8 mouse cellular contexts compared by ENCODE assay signal in the genomic region with DNA sequence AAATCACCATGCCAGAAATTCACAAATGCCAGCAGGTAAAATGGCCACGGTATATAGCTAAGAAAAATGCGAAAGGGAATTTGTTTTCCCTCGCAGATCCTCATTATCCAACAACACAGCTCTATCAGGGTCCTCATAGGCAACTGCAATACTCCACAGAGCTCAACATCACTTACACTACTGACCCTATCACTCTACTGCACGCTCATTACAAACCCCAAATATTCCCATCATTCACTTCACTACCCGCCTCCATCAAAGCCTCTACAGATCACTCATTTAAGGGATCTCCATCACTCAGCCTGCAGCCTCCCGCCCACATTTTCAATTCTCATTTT. TPM values are rescaled to one million over a fixed set of nuclear protein-coding genes. Genes with fewer than 3 reads are reported as not detected.
DNase-seq lines count a peak whose midpoint lies in the region; ATAC-seq and TF ChIP-seq lines count a peak whose summit lies in the region.

No protein-coding gene starts in this region.

- H3K9me3 ChIP-seq in liver, embryonic 12.5 days (replicated peaks), result no peaks in the 10 kb centered on the region

- H3K4me2 ChIP-seq in liver, embryonic 12.5 days, result peak overlapping the region; percentile 64

- TF ChIP-seq CTCF in testis, adult 2 months (IDR thresholded peaks at IDR 0.05; ENCODE audit: control insufficient read depth, insufficient read depth, insufficient replicate concordance, low read depth, low read length), result no peak

- H3K9ac ChIP-seq in liver, embryonic 12.5 days, result no peak overlapping the region

- no peak overlapping the region for H3K27ac ChIP-seq in testis, adult 2 months (ENCODE audit: control insufficient read depth, insufficient read depth, low read depth, low read length)
- H3K27ac ChIP-seq in liver, embryonic 12.5 days, result no peak overlapping the region

- no peaks in the 10 kb centered on the region for H3K36me3 ChIP-seq in testis, adult 2 months (ENCODE audit: control insufficient read depth, insufficient read depth, low read length)
- H3K36me3 ChIP-seq in liver, embryonic 12.5 days, result no peaks in the 10 kb centered on the region

- no peak for TF ChIP-seq POLR2A in testis, adult 2 months (IDR thresholded peaks at IDR 0.05; ENCODE audit: control insufficient read depth, low read depth, low read length)

- ATAC-seq in frontal cortex, adult (ENCODE audit: low TSS enrichment), result peak; percentile 40
- ATAC-seq in liver, embryonic 12.5 days, result no peak

- no peaks in the 10 kb centered on the region for H3K4me1 ChIP-seq in testis, adult 2 months (ENCODE audit: control insufficient read depth, insufficient read depth, low read length)
- no peaks in the 10 kb centered on the region for H3K4me1 ChIP-seq in liver, embryonic 12.5 days

- WGBS in liver, embryonic 12.5 days (ENCODE audit: insufficient replicate concordance), result 26% methylated on average over 6 of the region's 6 CpGs

- no peaks in the 10 kb centered on the region for H3K27me3 ChIP-seq in testis, adult 2 months (ENCODE audit: control insufficient read depth, insufficient read depth, low read length)
- H3K27me3 ChIP-seq in liver, embryonic 12.5 days (replicated peaks), result no peaks in the 10 kb centered on the region

- H3K4me3 ChIP-seq in testis, adult 2 months (ENCODE audit: control insufficient read depth, low read depth, low read length), result peak overlapping the region; percentile 62
- peak overlapping the region; percentile 54 for H3K4me3 ChIP-seq in liver, embryonic 12.5 days

- DNase-seq in frontal cortex, postnatal 14 days (ENCODE audit: low spot score in 2 of 2), result no peak
- no peak for DNase-seq in testis, postnatal 14 days (ENCODE audit: low spot score)
- no peak for DNase-seq in embryo, embryonic 9.5 days (ENCODE audit: extremely low spot score)
- no peak for DNase-seq in c-Kit-positive CD71-positive TER-119-positive erythroid progenitor cells, embryonic 14.5 days (ENCODE audit: low spot score)
- no peak for DNase-seq in frontal cortex, adult 2 months (ENCODE audit: extremely low spot score in 1 of 2, low spot score in 1 of 2)

RNA-seq across cellular contexts. Expression of gene Zfp300, which starts 0.7 kb away (rescaled TPM):
- 0.05 and 0.09 TPM in 2 replicates for polyA plus RNA-seq in testis, adult 2 months (2012; rRNA removed)
- 0.07 and 0.24 TPM in 2 replicates for polyA plus RNA-seq in liver, embryonic 12.5 days (2016; fragmentation: Nextera tagmentation; extraction: Ambion mirVana)
- polyA plus RNA-seq in frontal cortex, adult 2 months (2012; rRNA removed), result 1.6 and 1.8 TPM in 2 replicates

RNA-seq across cellular contexts. Expression of gene Spaca5, which starts 20.4 kb away (rescaled TPM):
- 40.9 and 62.3 TPM in 2 replicates for polyA plus RNA-seq in testis, adult 2 months (2012; rRNA removed)
- not detected in 2 replicates for polyA plus RNA-seq in liver, embryonic 12.5 days (2016; fragmentation: Nextera tagmentation; extraction: Ambion mirVana)
- polyA plus RNA-seq in frontal cortex, adult 2 months (2012; rRNA removed), result not detected in 2 replicates

RNA-seq across cellular contexts. Expression of gene Zfp182, which starts 26.5 kb away (rescaled TPM):
- polyA plus RNA-seq in testis, adult 2 months (2012; rRNA removed), result 0.30 and 0.31 TPM in 2 replicates
- 2.4 and 2.6 TPM in 2 replicates for polyA plus RNA-seq in liver, embryonic 12.5 days (2016; fragmentation: Nextera tagmentation; extraction: Ambion mirVana)
- 9.6 and 10.2 TPM in 2 replicates for polyA plus RNA-seq in frontal cortex, adult 2 months (2012; rRNA removed)

RNA-seq across cellular contexts. Expression of gene Ssxa1, which starts 27.0 kb away (rescaled TPM):
- 0.60 and 1.8 TPM in 2 replicates for polyA plus RNA-seq in testis, adult 2 months (2012; rRNA removed)
- not detected in 2 replicates for polyA plus RNA-seq in liver, embryonic 12.5 days (2016; fragmentation: Nextera tagmentation; extraction: Ambion mirVana)
- not detected in 2 replicates for polyA plus RNA-seq in frontal cortex, adult 2 months (2012; rRNA removed)

Comparison
In these comparisons a context has a peak if more than half of its experiments do, and no peak if none do; other contexts are left out.
1. RNA of gene Spaca5, which starts 20.4 kb away (polyA plus RNA-seq): 40.9 to 62.3 TPM in testis, adult 2 months; not detected in liver, embryonic 12.5 days and not detected in frontal cortex, adult 2 months; every median in the first group is over 10 times any median in the second.